Mouse (Mus musculus) CH12.LX (cell line): ENCODE measurements at regions not wholly inside any gene's neighbourhood (a gene's known extent, or its start where the extent isn't known, plus 50 kb on each side); places are given as distances from the start of the nearest gene placed in this dataset.

Experiments
- DNase-seq: peaks from one replicate; pipeline ENCODE4 v3.0.0-alpha.2; 2013; ENCODE audit errors: extremely low read depth
- H3K27ac ChIP-seq: 2 replicates; pipeline ENCODE4 v1.5.1; 2012; ENCODE audit warnings: low read depth, mild to moderate bottlenecking, control low read depth, moderate library complexity; ENCODE audit not compliant: insufficient read depth
- H3K27me3 ChIP-seq: replicated peaks from 2 replicates; pipeline ENCODE3; 2012; ENCODE audit warnings: inconsistent platforms
- H3K36me3 ChIP-seq, 2 experiments: replicated peaks in 1 of 2; 2 replicates each; pipeline versions ENCODE3 to v1.6.1; 2012; ENCODE audit warnings: inconsistent platforms in 1 of 2, low read length in 1 of 2, mild to moderate bottlenecking in 1 of 2, mixed read lengths in 1 of 2, moderate library complexity in 1 of 2; ENCODE audit not compliant: control insufficient read depth in 1 of 2, insufficient read depth in 1 of 2
- H3K4me1 ChIP-seq, 2 experiments: 2 replicates each; pipeline ENCODE4 v1.6.1; 2012; ENCODE audit warnings: inconsistent platforms in 1 of 2, moderate library complexity in 1 of 2; ENCODE audit not compliant: insufficient read depth in 2 of 2, control insufficient read depth in 1 of 2
- H3K4me2 ChIP-seq: 2 replicates; pipeline ENCODE4 v1.6.1; 2012; ENCODE audit warnings: low read depth, mild to moderate bottlenecking, control low read depth; ENCODE audit not compliant: poor library complexity, insufficient read depth, severe bottlenecking
- H3K4me3 ChIP-seq, 3 experiments: fragments of 150-350 bp in 1 of 3; sonication (generic) in 1 of 3; replicated peaks in 1 of 3; 2 replicates each; pipeline versions ENCODE3 to v1.5.1; 2011 to 2012; ENCODE audit warnings: low read depth in 2 of 3, low read length in 2 of 3, mild to moderate bottlenecking in 2 of 3, moderate library complexity in 2 of 3, control low read depth in 1 of 3, improper control_type of control experiment in 1 of 3, inconsistent platforms in 1 of 3, mixed read lengths in 1 of 3; ENCODE audit not compliant: poor library complexity in 1 of 3
- H3K79me2 ChIP-seq: replicated peaks from 2 replicates; pipeline ENCODE4 v1.6.1; 2012; ENCODE audit warnings: mild to moderate bottlenecking, moderate library complexity; ENCODE audit not compliant: control insufficient read depth, poor library complexity, insufficient read depth, severe bottlenecking; ENCODE audit errors: extremely low read depth
- H3K9ac ChIP-seq: 2 replicates; pipeline ENCODE4 v1.6.1; 2012; ENCODE audit warnings: low read depth, mild to moderate bottlenecking, control low read depth, moderate library complexity; ENCODE audit not compliant: insufficient read depth
- H3K9me3 ChIP-seq: replicated peaks from 2 replicates; pipeline ENCODE3; 2012; ENCODE audit warnings: low read length, inconsistent platforms, mixed read lengths
- BHLHE40 ChIP-seq: IDR thresholded peaks from 2 replicates; pipeline ENCODE4 v1.6.1; 2011; ENCODE audit warnings: mild to moderate bottlenecking, low read depth, low read length, improper control_type of control experiment
- CHD1 ChIP-seq: IDR thresholded peaks from 2 replicates; pipeline ENCODE4 v1.6.1; 2012; ENCODE audit warnings: low read depth, low read length, improper control_type of control experiment, inconsistent platforms
- ELF1 ChIP-seq: IDR thresholded peaks from 2 replicates; pipeline ENCODE4 v1.6.1; 2014; ENCODE audit warnings: low read depth, mild to moderate bottlenecking, inconsistent platforms, low read length, improper control_type of control experiment
- ETS1 ChIP-seq: conservative IDR thresholded peaks from 2 replicates; pipeline ENCODE4 v1.6.1; 2012; ENCODE audit warnings: low read depth, mild to moderate bottlenecking, inconsistent platforms, low read length, improper control_type of control experiment, moderate library complexity
- HCFC1 ChIP-seq: IDR thresholded peaks from 2 replicates; pipeline ENCODE4 v1.6.1; 2012; ENCODE audit warnings: low read depth, mild to moderate bottlenecking, inconsistent platforms, low read length, improper control_type of control experiment
- JUN ChIP-seq: IDR thresholded peaks from 2 replicates; pipeline ENCODE4 v1.6.1; 2011; ENCODE audit warnings: low read depth, mild to moderate bottlenecking, low read length, improper control_type of control experiment, moderate library complexity; ENCODE audit not compliant: insufficient read depth
- JUND ChIP-seq: conservative IDR thresholded peaks from 2 replicates; pipeline ENCODE4 v1.6.1; 2011; ENCODE audit warnings: low read depth, low read length, improper control_type of control experiment
- MAZ ChIP-seq: IDR thresholded peaks from 2 replicates; pipeline ENCODE4 v1.6.1; 2012; ENCODE audit warnings: low read depth, mild to moderate bottlenecking, inconsistent platforms, low read length, improper control_type of control experiment, moderate library complexity
- MXI1 ChIP-seq: IDR thresholded peaks from 2 replicates; pipeline ENCODE4 v1.6.1; 2011; ENCODE audit warnings: mild to moderate bottlenecking, low read depth, low read length, improper control_type of control experiment
- PAX5 ChIP-seq: IDR thresholded peaks from 2 replicates; pipeline ENCODE4 v1.6.1; 2012; ENCODE audit warnings: low read length, inconsistent platforms, mixed read lengths
- POLR2A ChIP-seq: IDR thresholded peaks from 2 replicates; pipeline ENCODE4 v1.6.1; 2011; ENCODE audit warnings: low read depth, mild to moderate bottlenecking, improper control_type of control experiment, low read length
- RCOR1 ChIP-seq: conservative IDR thresholded peaks from 2 replicates; pipeline ENCODE4 v1.6.1; 2012; ENCODE audit warnings: low read depth, mild to moderate bottlenecking, inconsistent platforms, low read length, improper control_type of control experiment
- SIN3A ChIP-seq: IDR thresholded peaks from 2 replicates; pipeline ENCODE4 v1.6.1; 2012; ENCODE audit warnings: low read length, improper control_type of control experiment, inconsistent platforms
- SMC3 ChIP-seq: IDR thresholded peaks from 2 replicates; pipeline ENCODE4 v1.6.1; 2011; ENCODE audit warnings: low read depth, low read length, improper control_type of control experiment
- UBTF ChIP-seq: IDR thresholded peaks from 2 replicates; pipeline ENCODE4 v1.6.1; 2012; ENCODE audit warnings: low read depth, mild to moderate bottlenecking, inconsistent platforms, low read length, improper control_type of control experiment, moderate library complexity
- USF1 ChIP-seq: IDR thresholded peaks from 2 replicates; pipeline ENCODE4 v1.6.1; 2014; ENCODE audit warnings: low read depth, mild to moderate bottlenecking, inconsistent platforms, low read length, improper control_type of control experiment
- USF2 ChIP-seq: conservative IDR thresholded peaks from 2 replicates; pipeline ENCODE4 v1.6.1; 2011; ENCODE audit warnings: low read depth, low read length, improper control_type of control experiment
- ZKSCAN1 ChIP-seq: IDR thresholded peaks from 2 replicates; pipeline ENCODE4 v1.6.1; 2012; ENCODE audit warnings: low read depth, inconsistent platforms, low read length, improper control_type of control experiment, borderline replicate concordance
- ZNF384 ChIP-seq: IDR thresholded peaks from 2 replicates; pipeline ENCODE4 v1.6.1; 2012; ENCODE audit warnings: low read depth, low read length, improper control_type of control experiment, inconsistent platforms
- dilution Hi-C: fragments of 300-500 bp; cut with MboI; formaldehyde crosslinking; loops from 2 replicates; pipeline ENCODE4 v1.14.3; 2020; ENCODE audit warnings: low sequenced_read_pairs; ENCODE audit not compliant: extremely low pct_unique_long_range_greater_than_20kb, extremely low pct_ligation_motif_present
- in situ Hi-C: fragments of 300-500 bp; cut with MboI; formaldehyde crosslinking; loops from 3 replicates; pipeline ENCODE4 v1.14.3; 2019; ENCODE audit warnings: low sequenced_read_pairs, low pct_ligation_motif_present, low pct_unique_long_range_greater_than_20kb, mixed read lengths

GRCm38 (mm10) chr8:10812060-10812670 is 196.1 kb downstream of the Irs2 start:
- no peak for DNase-seq
- Histone ChIP-seq H3K36me3 (no peaks in the 10 kb centered on the region), H3K9me3 (no peaks in the 10 kb centered on the region), H3K9ac (no peak overlapping the region), H3K27ac (no peak overlapping the region), H3K4me3 (no peak overlapping the region), H3K79me2 (no peaks in the 10 kb centered on the region), H3K4me1 (no peaks in the 10 kb centered on the region), H3K4me2 (no peak overlapping the region), H3K27me3 (no peaks in the 10 kb centered on the region)
- in situ Hi-C loops: loop anchor here (25.0 kb wide), 2 partner anchors 225 to 375 kb away; no protein-coding TSS in a partner anchor
- dilution Hi-C loops: no loop called here
- TF ChIP-seq JUN (no peak), MXI1 (no peak), UBTF (no peak), USF2 (no peak), HCFC1 (no peak), SIN3A (no peak), JUND (no peak), POLR2A (no peak)

- Histone ChIP-seq H3K9me3 (no peaks in the 10 kb centered on the region), H3K27me3 (no peaks in the 10 kb centered on the region), H3K4me1 (peaks cover 7 to 14% of the 10 kb centered on the region in 2 experiments), H3K4me2 (no peak overlapping the region), H3K9ac (no peak overlapping the region), H3K4me3 (no peak overlapping the region), H3K36me3 (peaks cover 0 to 1% of the 10 kb centered on the region in 2 experiments), H3K79me2 (no peaks in the 10 kb centered on the region), H3K27ac (no peak overlapping the region)
- no peak for TF ChIP-seq RCOR1
- TF ChIP-seq PAX5: no peak
- no peak for TF ChIP-seq CHD1
- no peak for TF ChIP-seq SIN3A
- no peak for TF ChIP-seq USF1
- TF ChIP-seq JUN: no peak
- TF ChIP-seq BHLHE40: no peak
- TF ChIP-seq ETS1: no peak
- no peak for TF ChIP-seq ZNF384
- TF ChIP-seq ZKSCAN1: no peak
- no peak for TF ChIP-seq SMC3
- TF ChIP-seq USF2: no peak
- no peak for TF ChIP-seq ELF1
- TF ChIP-seq MAZ: no peak
- TF ChIP-seq POLR2A: no peak
- dilution Hi-C loops: no loop called here
- in situ Hi-C loops: loop anchor here (25.0 kb wide), 2 partner anchors 220 to 380 kb away; no protein-coding TSS in a partner anchor
- no peak for DNase-seq
These were observed 201.2 kb downstream of the Irs2 start for GRCm38 (mm10) chr8:10807040-10807439.
